Mouse (Mus musculus): ENCODE results near the gene Mr1. TPM values are rescaled to one million over a fixed set of nuclear protein-coding genes. Genes with fewer than 3 reads are reported as not detected.
A peak's percentile ranks its signal among the peaks of the same experiment; 100 is the strongest.

The Mr1 gene
- polyA plus RNA-seq, 1 experiment, result 3.9 TPM

- H3K27me3 ChIP-seq (ENCODE audit: control insufficient read depth, insufficient read depth, insufficient read length), result no peaks in the 10 kb centered on the region
- peak overlapping the region; percentile 62 for H3K4me2 ChIP-seq (ENCODE audit: low read depth)
- H3ac ChIP-seq (ENCODE audit: control insufficient read depth, insufficient read length), result no peak overlapping the region
- H3K36me3 ChIP-seq (ENCODE audit: control insufficient read depth, insufficient read depth), result peaks cover 7% of the 10 kb centered on the region
- peaks cover 43% of the 10 kb centered on the region for H3K79me2 ChIP-seq (ENCODE audit: control insufficient read depth, insufficient read depth)
- TF ChIP-seq USF1 (IDR thresholded peaks at IDR 0.05; ENCODE audit: low read depth) (no peak), MYOG (IDR thresholded peaks at IDR 0.05; ENCODE audit: control insufficient read depth in 1 of 3, insufficient read depth in 1 of 3, insufficient read length in 2 of 3, low read depth in 2 of 3) (no peak), SRF (IDR thresholded peaks at IDR 0.05; ENCODE audit: control insufficient read depth, insufficient read length, low read depth) (no peak), MYOD1 (IDR thresholded peaks at IDR 0.05; ENCODE audit: control insufficient read depth in 1 of 3, insufficient read length in 2 of 3, low read depth in 2 of 3) (no peak), E2F4 (IDR thresholded peaks at IDR 0.05; ENCODE audit: insufficient read depth) (no peak), TCF3 (IDR thresholded peaks at IDR 0.05; ENCODE audit: insufficient read length, low read depth) (no peak), TCF12 (IDR thresholded peaks at IDR 0.05; ENCODE audit: insufficient read depth, poor library complexity, severe bottlenecking) (no peak)
- H3K4me3 ChIP-seq, result no peak overlapping the region
Observed at GRCm38 (mm10) chr1:155093971-155094707, 52.5 kb downstream of the Mr1 start.

GRCm38 (mm10) chr1:155093145-155093791 is 53.3 kb downstream of the Mr1 start:
- H3K36me3 ChIP-seq (ENCODE audit: control insufficient read depth, insufficient read depth), result peaks cover 7% of the 10 kb centered on the region
- TF ChIP-seq MYOD1 (IDR thresholded peaks at IDR 0.05; ENCODE audit: control insufficient read depth in 1 of 3, insufficient read length in 2 of 3, low read depth in 2 of 3), result no peak
- TF ChIP-seq CEBPB (IDR thresholded peaks at IDR 0.05; ENCODE audit: insufficient read depth, poor library complexity, severe bottlenecking), result no peak
- TF ChIP-seq E2F4 (IDR thresholded peaks at IDR 0.05; ENCODE audit: insufficient read depth), result no peak
- no peak for TF ChIP-seq SRF (IDR thresholded peaks at IDR 0.05; ENCODE audit: control insufficient read depth, insufficient read length, low read depth)
- no peak for TF ChIP-seq TCF3 (IDR thresholded peaks at IDR 0.05; ENCODE audit: insufficient read length, low read depth)
- no peak for TF ChIP-seq POLR2AphosphoS2 (IDR thresholded peaks at IDR 0.05; ENCODE audit: insufficient read length, low read depth)
- H3ac ChIP-seq (ENCODE audit: control insufficient read depth, insufficient read length), result no peak overlapping the region
- no peak overlapping the region for H3K4me3 ChIP-seq
- H3K79me2 ChIP-seq (ENCODE audit: control insufficient read depth, insufficient read depth), result peaks cover 34% of the 10 kb centered on the region
- no peaks in the 10 kb centered on the region for H3K27me3 ChIP-seq (ENCODE audit: control insufficient read depth, insufficient read depth, insufficient read length)
- H3K4me2 ChIP-seq (ENCODE audit: low read depth), result peak overlapping the region; percentile 62

- TF ChIP-seq SRF (IDR thresholded peaks at IDR 0.05; ENCODE audit: control insufficient read depth, insufficient read length, low read depth), result no peak
- TF ChIP-seq MYOD1 (IDR thresholded peaks at IDR 0.05; ENCODE audit: control insufficient read depth in 1 of 3, insufficient read length in 2 of 3, low read depth in 2 of 3), result peak in 2 of 3 experiments; percentile 27 to 47
- TF ChIP-seq MYOG (IDR thresholded peaks at IDR 0.05; ENCODE audit: control insufficient read depth in 1 of 3, insufficient read depth in 1 of 3, insufficient read length in 2 of 3, low read depth in 2 of 3), result peak in 1 of 3 experiments; percentile 42
- peak; percentile 89 for TF ChIP-seq USF1 (IDR thresholded peaks at IDR 0.05; ENCODE audit: low read depth)
- Histone ChIP-seq H3K79me2 (ENCODE audit: control insufficient read depth, insufficient read depth) (peaks cover 23% of the 10 kb centered on the region), H3K4me3 (no peak overlapping the region), H3K4me2 (ENCODE audit: low read depth) (peak overlapping the region; percentile 91), H3K27me3 (ENCODE audit: control insufficient read depth, insufficient read depth, insufficient read length) (no peaks in the 10 kb centered on the region), H3ac (ENCODE audit: control insufficient read depth, insufficient read length) (no peak overlapping the region), H3K36me3 (ENCODE audit: control insufficient read depth, insufficient read depth) (peaks cover 7% of the 10 kb centered on the region)
Observed at GRCm38 (mm10) chr1:155091842-155092800, 54.5 kb downstream of the Mr1 start.

DNA sequence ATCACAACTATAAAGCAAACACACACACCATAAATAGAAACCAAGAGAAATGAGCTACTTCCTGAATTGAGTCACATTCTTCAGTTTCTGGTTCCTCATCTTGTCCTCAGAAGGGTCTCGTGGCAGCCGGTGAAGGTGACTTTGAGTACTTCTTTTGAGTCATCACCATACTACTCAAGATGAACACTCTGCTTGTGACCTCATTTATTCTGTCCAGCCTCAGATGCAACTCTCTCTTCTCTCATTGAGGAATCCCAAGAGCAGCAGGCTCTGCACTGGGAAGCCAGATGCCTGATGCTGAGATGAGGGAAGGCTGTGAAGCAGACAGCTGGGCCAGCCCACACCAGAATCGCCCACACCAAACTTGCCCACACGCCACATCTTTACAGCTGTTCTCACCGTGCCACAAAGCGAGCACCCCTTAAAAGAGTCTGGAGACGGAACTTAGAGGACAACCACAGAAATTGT is 55.2 kb downstream of the Mr1 start:
- Histone ChIP-seq H3ac (ENCODE audit: control insufficient read depth, insufficient read length) (no peak overlapping the region), H3K36me3 (ENCODE audit: control insufficient read depth, insufficient read depth) (peaks cover 2% of the 10 kb centered on the region), H3K79me2 (ENCODE audit: control insufficient read depth, insufficient read depth) (peaks cover 16% of the 10 kb centered on the region), H3K4me3 (no peak overlapping the region), H3K27me3 (ENCODE audit: control insufficient read depth, insufficient read depth, insufficient read length) (no peaks in the 10 kb centered on the region), H3K4me2 (ENCODE audit: low read depth) (peak overlapping the region; percentile 91)
- TF ChIP-seq MYOD1 (IDR thresholded peaks at IDR 0.05; ENCODE audit: control insufficient read depth in 1 of 3, insufficient read length in 2 of 3, low read depth in 2 of 3) (peak; percentile 16 to 93 (median 93)), TCF12 (IDR thresholded peaks at IDR 0.05; ENCODE audit: insufficient read depth, poor library complexity, severe bottlenecking) (peak; percentile 40), REST (IDR thresholded peaks at IDR 0.05; ENCODE audit: insufficient read depth, insufficient read length) (no peak), POLR2AphosphoS2 (IDR thresholded peaks at IDR 0.05; ENCODE audit: insufficient read length, low read depth) (no peak), MAX (IDR thresholded peaks at IDR 0.05; ENCODE audit: low read depth) (no peak), USF1 (IDR thresholded peaks at IDR 0.05; ENCODE audit: low read depth) (no peak), CEBPB (IDR thresholded peaks at IDR 0.05; ENCODE audit: insufficient read depth, poor library complexity, severe bottlenecking) (no peak), MYOG (IDR thresholded peaks at IDR 0.05; ENCODE audit: control insufficient read depth in 1 of 3, insufficient read depth in 1 of 3, insufficient read length in 2 of 3, low read depth in 2 of 3) (peak; percentile 76 to 94 (median 87)), SRF (IDR thresholded peaks at IDR 0.05; ENCODE audit: control insufficient read depth, insufficient read length, low read depth) (no peak), POLR2A (IDR thresholded peaks at IDR 0.05; ENCODE audit: insufficient read length, low read depth) (no peak), E2F4 (IDR thresholded peaks at IDR 0.05; ENCODE audit: insufficient read depth) (no peak), TCF3 (IDR thresholded peaks at IDR 0.05; ENCODE audit: insufficient read length, low read depth) (peak; percentile 57)
